Mouse (Mus musculus) bone marrow, adult 2 months (tissue): ENCODE results near the gene Fam184b.

Experiments
- CTCF ChIP-seq: fragments of 200-500 bp; IDR thresholded peaks from 2 replicates; pipeline ENCODE4 v1.5.1; 2011; ENCODE audit warnings: low read length, control low read depth; ENCODE audit not compliant: control insufficient read depth, insufficient read depth
- POLR2A ChIP-seq: fragments of 200-500 bp; IDR thresholded peaks from 2 replicates; pipeline ENCODE4 v1.6.1; 2011; ENCODE audit warnings: low read depth, mild to moderate bottlenecking, control low read depth, low read length, borderline replicate concordance; ENCODE audit not compliant: control insufficient read depth

- TF ChIP-seq CTCF: no peak
- TF ChIP-seq POLR2A: no peak
Observed at GRCm38 (mm10) chr5:45675032-45675431, 35.6 kb upstream of the Fam184b start.
